Mouse (Mus musculus): ENCODE data around the gene Hdac5. TPM values are rescaled to one million over a fixed set of nuclear protein-coding genes. Genes with fewer than 3 reads are reported as not detected.

The Hdac5 gene
- polyA plus RNA-seq, 1 experiment from 2014 or later = 70.6 TPM

DNA sequence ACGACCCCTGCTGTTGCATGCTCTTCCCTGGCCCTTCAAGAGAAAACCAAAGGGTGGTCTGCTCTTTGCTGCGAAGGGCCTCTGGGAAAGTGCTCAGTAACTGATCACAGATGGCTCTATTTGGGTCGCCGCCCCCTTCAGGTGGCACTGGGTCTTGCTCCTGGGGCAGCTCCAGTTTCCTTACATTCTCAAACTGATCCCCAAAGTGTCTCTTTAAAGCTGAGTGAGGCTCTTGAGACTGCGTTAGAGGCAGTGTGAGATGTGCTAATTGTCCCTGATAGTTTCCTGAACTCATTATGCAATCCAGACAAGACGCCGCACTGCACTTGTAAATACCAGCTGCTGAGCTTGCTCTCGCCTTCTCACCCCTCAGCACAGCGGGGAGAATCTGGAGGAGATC lies 27.5 kb upstream of the Hdac5 start:
- H3K4me3 ChIP-seq (replicated peaks) = no peak overlapping the region
- 25% methylated on average over 9 of the region's 9 CpGs for WGBS
- peaks cover 51% of the 10 kb centered on the region for H3K36me3 ChIP-seq (replicated peaks)
- peak overlapping the region; percentile 38 for H3K27ac ChIP-seq
- no peaks in the 10 kb centered on the region for H3K27me3 ChIP-seq
- ATAC-seq (ENCODE audit: low FRiP score) = no peak
- H3K9ac ChIP-seq = no peak overlapping the region
- peaks cover 14% of the 10 kb centered on the region for H3K4me1 ChIP-seq
- H3K4me2 ChIP-seq = no peak overlapping the region
- H3K9me3 ChIP-seq = no peaks in the 10 kb centered on the region

DNA sequence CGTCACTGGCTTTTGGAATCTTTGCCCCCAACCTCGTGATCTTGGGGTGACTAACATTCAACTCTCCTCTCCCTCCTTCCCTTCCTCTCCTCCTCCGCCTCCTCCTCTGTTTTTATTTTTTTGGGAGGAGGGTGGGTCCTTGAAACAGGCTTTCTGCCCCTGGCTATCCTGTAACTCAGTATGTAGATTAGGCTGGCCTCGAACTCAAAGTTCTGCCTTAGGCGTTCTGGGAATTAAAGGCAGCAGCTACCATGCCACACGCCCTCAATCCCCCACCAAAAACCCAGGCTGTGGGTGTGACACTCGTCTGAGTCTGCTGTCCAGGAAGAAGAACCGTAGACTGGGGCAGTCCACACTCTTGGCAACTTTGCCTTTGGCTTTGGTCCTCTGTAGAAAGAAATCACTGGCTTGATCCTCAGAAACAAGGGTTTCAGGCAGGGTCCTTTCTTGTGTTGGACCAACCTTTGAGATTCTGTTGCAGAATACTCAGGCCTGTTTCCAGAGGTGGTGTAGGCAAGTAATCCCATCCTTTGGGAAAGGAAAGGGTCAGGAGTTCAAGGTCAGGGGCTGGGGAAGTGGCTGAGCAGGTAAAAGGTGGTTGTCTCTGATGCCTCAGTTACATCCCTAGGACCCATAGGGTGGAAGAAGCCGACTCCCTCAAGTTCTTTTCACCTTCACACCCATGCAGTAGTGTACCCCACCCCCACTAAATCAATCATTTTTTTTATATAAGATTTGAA lies 19.6 kb upstream of the Hdac5 start:
- H3K27me3 ChIP-seq = no peaks in the 10 kb centered on the region

DNA sequence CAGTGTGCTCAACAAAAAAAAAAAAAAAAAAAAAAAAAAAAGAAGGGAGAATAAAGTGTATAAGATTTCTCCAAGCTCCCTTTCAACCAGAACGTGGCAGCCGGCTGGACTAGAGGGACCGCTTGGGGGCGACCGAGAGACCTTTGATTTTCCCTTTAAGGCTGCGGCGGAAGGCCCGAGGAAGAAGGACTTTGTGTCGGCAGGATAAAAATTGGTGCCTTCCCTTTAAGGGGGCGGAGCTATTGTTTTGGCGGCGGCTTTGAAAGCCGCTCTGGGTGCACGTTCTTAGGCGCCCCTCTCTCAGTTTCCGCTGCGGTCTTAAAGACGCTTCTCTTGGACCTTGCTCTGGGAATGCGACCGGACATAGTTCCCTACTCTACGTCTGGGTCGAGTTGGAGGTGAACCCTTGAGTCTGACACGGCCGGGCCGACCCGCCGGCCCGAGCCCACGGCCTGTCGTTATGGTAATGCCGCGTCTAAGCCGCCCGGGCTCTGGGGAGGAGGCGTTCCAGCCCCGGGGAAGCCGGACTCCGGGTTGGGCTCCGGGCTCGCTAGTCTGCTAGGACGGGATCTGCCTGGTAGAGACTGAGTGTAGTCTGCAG lies 18.8 kb upstream of the Hdac5 start, which contains the start of gene BC030867:
TSS of gene BC030867 (plus strand) at position 253 of the 601 bp plus-strand sequence.
- peak; percentile 65 for ATAC-seq (ENCODE audit: low FRiP score)
- H3K27me3 ChIP-seq = no peaks in the 10 kb centered on the region

More for the DNA sequence above, 19.6 kb upstream of the Hdac5 start:
- peaks cover 27% of the 10 kb centered on the region for H3K4me1 ChIP-seq
- H3K9me3 ChIP-seq = no peaks in the 10 kb centered on the region
- peak overlapping the region; percentile 68 for H3K4me2 ChIP-seq
- peak overlapping the region; percentile 27; the same call in 1 of the 2 replicates for H3K27ac ChIP-seq
- peak overlapping the region; percentile 80 for H3K9ac ChIP-seq
- ATAC-seq (ENCODE audit: low FRiP score) = no peak
- 10% methylated on average over 9 of the region's 9 CpGs for WGBS
- peaks cover 19% of the 10 kb centered on the region for H3K36me3 ChIP-seq (replicated peaks)
- H3K4me3 ChIP-seq (replicated peaks) = peak overlapping the region; percentile 57

DNA sequence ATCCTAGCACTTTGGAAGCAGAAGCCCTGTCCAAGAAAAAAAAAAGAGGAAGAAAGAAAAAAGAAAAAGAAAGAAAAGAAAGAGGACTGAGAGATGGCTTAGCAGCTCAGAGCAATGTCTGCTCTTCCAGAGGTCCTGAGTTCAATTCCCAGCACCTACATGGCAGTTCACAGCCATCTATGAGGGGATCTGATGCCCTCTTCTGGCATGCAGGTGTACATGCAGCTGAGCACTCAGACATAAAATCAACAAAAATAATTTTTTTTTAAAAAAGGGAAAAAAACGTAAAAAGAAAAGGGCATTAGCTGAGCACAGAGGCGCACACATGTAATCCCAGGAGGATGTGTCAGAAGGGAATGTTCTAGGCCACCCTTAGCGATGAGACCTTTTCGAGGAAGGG lies 16.9 kb upstream of the Hdac5 start:
- ATAC-seq (ENCODE audit: low FRiP score) = no peak
- WGBS = 84% methylated on average over 4 of the region's 4 CpGs
- H3K36me3 ChIP-seq (replicated peaks) = peaks cover 10% of the 10 kb centered on the region

More for the DNA sequence above, 18.8 kb upstream of the Hdac5 start, which contains the start of gene BC030867:
- peaks cover 14% of the 10 kb centered on the region for H3K36me3 ChIP-seq (replicated peaks)
- WGBS = under 1% methylated on average over 41 of the region's 41 CpGs
- peak within 1 kb of the TSS; percentile 27 for H3K27ac ChIP-seq
- peak within 1 kb of the TSS; percentile 80 for H3K9ac ChIP-seq
- peak within 1 kb of the TSS; percentile 68 for H3K4me2 ChIP-seq
- H3K4me1 ChIP-seq = peaks cover 30% of the 10 kb centered on the region
- H3K9me3 ChIP-seq = no peaks in the 10 kb centered on the region
- peak within 1 kb of the TSS; percentile 57 for H3K4me3 ChIP-seq (replicated peaks)

DNA sequence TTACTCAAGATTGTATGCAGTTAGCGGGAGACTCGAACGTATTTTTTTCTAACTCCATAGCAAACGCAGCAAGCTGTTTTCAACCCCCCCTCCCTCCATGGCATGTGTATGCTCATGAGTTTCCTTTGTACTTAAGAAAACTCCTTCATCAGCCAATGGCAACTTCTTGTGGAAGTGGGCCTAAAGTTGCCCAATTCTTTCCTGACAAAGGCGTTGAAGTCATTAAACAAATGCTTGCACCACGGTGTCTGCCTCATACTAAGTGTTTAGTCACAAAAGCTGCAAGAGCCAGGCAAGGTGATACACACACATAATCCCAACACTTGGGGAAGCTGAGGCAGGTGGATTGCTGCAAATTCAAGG lies 16.3 kb upstream of the Hdac5 start:
- no peak overlapping the region for H3K4me3 ChIP-seq (replicated peaks)
- no peak overlapping the region for H3K27ac ChIP-seq
- peaks cover 30% of the 10 kb centered on the region for H3K4me1 ChIP-seq
- WGBS = 83% methylated on average over 6 of the region's 6 CpGs
- H3K36me3 ChIP-seq (replicated peaks) = peaks cover 5% of the 10 kb centered on the region
- no peaks in the 10 kb centered on the region for H3K27me3 ChIP-seq
- no peaks in the 10 kb centered on the region for H3K9me3 ChIP-seq
- H3K9ac ChIP-seq = no peak overlapping the region
- ATAC-seq (ENCODE audit: low FRiP score) = no peak
- H3K4me2 ChIP-seq = no peak overlapping the region

More for the DNA sequence above, 16.9 kb upstream of the Hdac5 start:
- H3K4me3 ChIP-seq (replicated peaks) = no peak overlapping the region
- H3K27ac ChIP-seq = no peak overlapping the region
- H3K4me2 ChIP-seq = no peak overlapping the region
- H3K27me3 ChIP-seq = no peaks in the 10 kb centered on the region
- no peak overlapping the region for H3K9ac ChIP-seq
- no peaks in the 10 kb centered on the region for H3K9me3 ChIP-seq
- peaks cover 30% of the 10 kb centered on the region for H3K4me1 ChIP-seq

DNA sequence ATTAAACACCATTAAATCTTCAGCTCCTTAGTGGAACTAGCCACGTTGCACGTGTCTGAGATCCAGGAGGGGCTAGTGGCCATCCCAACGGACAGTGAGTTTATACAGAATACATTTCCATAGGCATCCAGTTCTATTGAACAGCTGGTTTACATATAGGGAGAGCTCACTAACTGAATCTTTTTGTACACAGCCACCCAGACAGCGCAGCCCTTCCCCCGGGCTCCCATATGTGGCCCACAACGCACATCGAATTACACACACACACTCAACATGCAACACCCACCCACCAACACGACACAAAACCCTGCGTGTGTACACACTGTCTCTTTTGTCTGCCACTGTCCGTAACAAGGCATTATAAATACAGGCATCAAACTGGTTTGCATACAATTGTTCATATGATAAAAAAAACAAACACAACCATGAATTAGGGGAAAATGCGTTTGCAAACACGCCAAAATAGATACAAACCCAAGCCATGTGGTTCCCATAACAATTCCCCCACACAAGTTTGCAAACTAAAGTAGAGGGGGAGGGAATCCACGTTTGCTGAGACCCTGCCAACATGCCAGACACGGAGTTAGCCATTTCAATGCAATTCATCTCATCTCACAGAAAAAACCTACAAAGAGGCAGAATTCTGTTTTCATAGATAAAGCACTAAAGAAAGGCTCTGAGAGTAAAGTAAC lies 15.8 kb upstream of the Hdac5 start:
- H3K36me3 ChIP-seq (replicated peaks) = no peaks in the 10 kb centered on the region
- 0 out of 2 replicates have a peak overlapping the region, but pooled peaks have one; percentile 69 for H3K27ac ChIP-seq
- H3K4me2 ChIP-seq = peak overlapping the region; percentile 77
- ATAC-seq (ENCODE audit: low FRiP score) = 0 out of 2 replicates have a peak, but pooled peaks have one; percentile 24
- peaks cover 30% of the 10 kb centered on the region for H3K4me1 ChIP-seq
- WGBS = 56% methylated on average over 14 of the region's 14 CpGs
- H3K4me3 ChIP-seq (replicated peaks) = peak overlapping the region; percentile 40
- H3K27me3 ChIP-seq = no peaks in the 10 kb centered on the region
- H3K9me3 ChIP-seq = no peaks in the 10 kb centered on the region
- peak overlapping the region; percentile 57 for H3K9ac ChIP-seq

DNA sequence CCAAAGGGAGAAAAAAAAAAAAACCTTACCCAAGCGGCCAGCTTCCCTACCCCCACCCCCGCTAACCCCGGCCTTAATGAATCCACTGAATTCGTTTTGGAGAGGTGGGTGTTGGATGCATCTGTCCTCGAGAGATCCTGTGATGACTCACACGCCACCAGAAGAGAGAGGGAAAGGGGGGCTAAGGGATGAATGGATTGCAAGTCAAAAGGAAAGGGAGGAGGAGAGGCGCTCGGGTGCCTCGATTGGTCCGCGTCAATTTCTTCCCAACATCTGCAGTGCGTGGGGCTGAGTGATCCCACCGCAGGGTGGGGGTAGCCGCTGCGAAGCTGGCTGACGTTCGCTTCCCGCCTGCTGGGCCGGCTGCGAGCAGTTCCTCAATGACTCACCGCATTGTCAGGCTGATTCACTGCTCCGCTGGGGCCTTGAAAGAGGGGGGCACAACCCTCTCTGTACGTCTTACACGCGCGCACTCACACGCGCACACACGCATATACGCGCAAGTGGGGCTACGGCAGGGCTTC lies 15.0 kb upstream of the Hdac5 start:
- Histone ChIP-seq H3K36me3 (replicated peaks) (no peaks in the 10 kb centered on the region), H3K4me3 (replicated peaks) (peak overlapping the region; percentile 40), H3K9ac (peak overlapping the region; percentile 57), H3K4me2 (peak overlapping the region; percentile 77), H3K9me3 (no peaks in the 10 kb centered on the region), H3K27me3 (no peaks in the 10 kb centered on the region), H3K27ac (peak overlapping the region; percentile 69; the same call in 1 of the 2 replicates), H3K4me1 (peaks cover 30% of the 10 kb centered on the region)
- 1% methylated on average over 32 of the region's 32 CpGs for WGBS
- ATAC-seq (ENCODE audit: low FRiP score) = peak; percentile 66

DNA sequence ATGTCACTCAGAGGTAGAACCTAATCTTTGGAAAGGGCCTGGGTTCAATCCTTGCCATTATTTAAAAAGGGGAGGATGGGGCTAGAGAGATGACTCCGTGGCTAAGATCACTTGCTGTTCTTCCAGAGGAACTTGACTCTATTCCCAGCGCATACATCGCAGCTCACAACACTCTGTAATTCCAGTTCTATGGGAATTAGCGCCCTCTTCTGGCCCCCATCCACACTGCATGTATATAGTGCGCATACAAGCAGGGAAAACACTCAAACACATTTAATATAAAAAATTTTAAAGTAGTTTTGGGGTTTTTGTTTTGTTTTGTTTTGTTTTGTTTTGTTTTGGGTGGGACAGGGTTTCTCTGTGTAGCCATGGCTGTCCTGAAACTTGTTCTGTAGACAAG lies 11.9 kb upstream of the Hdac5 start:
- Histone ChIP-seq H3K27ac (no peak overlapping the region), H3K4me1 (peaks cover 19% of the 10 kb centered on the region), H3K9ac (no peak overlapping the region), H3K36me3 (replicated peaks) (no peaks in the 10 kb centered on the region), H3K4me3 (replicated peaks) (no peak overlapping the region), H3K4me2 (no peak overlapping the region), H3K27me3 (no peaks in the 10 kb centered on the region), H3K9me3 (no peaks in the 10 kb centered on the region)
- ATAC-seq (ENCODE audit: low FRiP score) = no peak
- WGBS = 51% methylated on average over 5 of the region's 5 CpGs

DNA sequence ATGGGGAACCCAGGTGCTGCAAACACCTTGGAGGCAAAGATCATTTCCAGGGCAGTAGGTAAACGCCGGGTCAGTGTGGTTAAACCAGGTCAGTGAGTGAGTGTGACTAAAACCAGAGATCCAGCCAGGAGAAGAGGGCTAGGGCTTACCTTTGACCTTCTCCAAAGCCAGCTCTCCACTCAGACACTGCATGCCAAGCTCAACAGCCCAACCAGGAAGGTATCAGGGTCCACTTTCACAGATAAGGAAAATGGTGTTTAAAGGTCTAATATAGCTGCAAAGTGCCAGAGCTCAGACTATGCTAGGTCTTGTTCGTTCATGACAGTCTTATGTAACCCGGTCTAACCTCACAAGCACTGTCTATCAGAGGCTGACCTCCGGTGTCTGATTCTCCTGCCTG lies 11.3 kb upstream of the Hdac5 start:
- no peaks in the 10 kb centered on the region for H3K9me3 ChIP-seq

DNA sequence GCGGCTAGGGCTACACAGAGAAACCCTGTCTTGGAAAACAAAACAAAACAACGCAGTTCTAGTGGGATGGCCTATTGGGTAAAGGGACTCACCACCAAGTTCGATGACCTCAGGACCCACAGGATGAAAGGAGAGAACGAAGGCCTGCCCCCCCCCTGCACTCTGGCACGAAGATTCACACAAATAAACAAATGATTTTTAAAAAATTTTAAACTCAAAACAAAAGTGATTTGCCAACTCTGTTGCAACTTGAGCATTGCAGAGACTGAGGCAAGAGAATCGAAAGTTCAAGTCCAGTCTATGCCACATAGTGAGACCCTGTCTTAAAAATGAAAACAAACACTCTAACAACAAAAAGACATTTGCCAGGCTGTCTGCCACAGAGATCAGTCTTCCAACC lies 10.7 kb upstream of the Hdac5 start:
- 86% methylated on average over 6 of the region's 6 CpGs for WGBS
- no peak overlapping the region for H3K27ac ChIP-seq
- H3K27me3 ChIP-seq = 0 out of 2 replicates have a peak, but pooled peaks cover 3% of the 10 kb centered on the region
- no peak overlapping the region for H3K9ac ChIP-seq
- no peaks in the 10 kb centered on the region for H3K36me3 ChIP-seq (replicated peaks)
- H3K4me2 ChIP-seq = no peak overlapping the region
- no peak for ATAC-seq (ENCODE audit: low FRiP score)
- H3K4me3 ChIP-seq (replicated peaks) = no peak overlapping the region
- H3K9me3 ChIP-seq = no peaks in the 10 kb centered on the region
- H3K4me1 ChIP-seq = peaks cover 19% of the 10 kb centered on the region

More for the DNA sequence above, 11.3 kb upstream of the Hdac5 start:
- Histone ChIP-seq H3K27me3 (no peaks in the 10 kb centered on the region), H3K4me2 (no peak overlapping the region), H3K27ac (no peak overlapping the region), H3K4me3 (replicated peaks) (no peak overlapping the region), H3K4me1 (peaks cover 22% of the 10 kb centered on the region), H3K9ac (no peak overlapping the region), H3K36me3 (replicated peaks) (no peaks in the 10 kb centered on the region)
- no peak for ATAC-seq (ENCODE audit: low FRiP score)
- WGBS = 87% methylated on average over 5 of the region's 5 CpGs

DNA sequence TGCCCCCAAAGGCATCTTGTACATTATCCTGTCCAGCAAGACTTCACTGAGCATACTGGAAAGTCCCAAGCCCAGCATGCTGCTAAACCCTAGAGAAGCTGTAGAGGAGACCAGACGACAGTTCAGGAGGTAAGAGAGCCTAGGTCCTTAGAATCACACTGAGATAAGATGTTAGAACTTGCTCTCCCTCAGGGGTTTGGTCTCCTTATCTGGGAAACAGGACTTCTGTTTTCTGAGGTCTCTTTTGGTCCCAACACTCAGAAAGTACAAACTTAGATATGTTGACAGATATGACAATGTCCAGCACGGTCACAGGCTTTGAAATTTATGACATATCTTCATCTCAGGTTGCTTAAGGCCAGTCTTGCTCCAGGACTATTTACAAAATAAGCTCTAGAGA lies 6.1 kb upstream of the Hdac5 start:
- peaks cover 6% of the 10 kb centered on the region for H3K4me1 ChIP-seq
- no peaks in the 10 kb centered on the region for H3K36me3 ChIP-seq (replicated peaks)
- 82% methylated on average over 2 of the region's 2 CpGs for WGBS
- H3K27ac ChIP-seq = no peak overlapping the region
- H3K4me3 ChIP-seq (replicated peaks) = no peak overlapping the region
- no peak overlapping the region for H3K9ac ChIP-seq
- H3K4me2 ChIP-seq = no peak overlapping the region
- no peak for ATAC-seq (ENCODE audit: low FRiP score)
- H3K9me3 ChIP-seq = no peaks in the 10 kb centered on the region
- H3K27me3 ChIP-seq = 0 out of 2 replicates have a peak, but pooled peaks cover 3% of the 10 kb centered on the region
